Mouse (Mus musculus) kidney, embryonic 14.5 days (tissue): ENCODE data around the gene Trappc6b. TPM values are rescaled to one million over a fixed set of nuclear protein-coding genes. Genes with fewer than 3 reads are reported as not detected.

Experiments used
- ATAC-seq: fragments of 200-750 bp; cut with Nextera tagmentation; 2 replicates; pipeline ENCODE4 v1.8.0; 2017; ENCODE audit warnings: moderate number of reproducible peaks, mild to moderate bottlenecking, moderate TSS enrichment, moderate library complexity; ENCODE audit not compliant: low FRiP score, low TSS enrichment
- H3K27ac ChIP-seq: fragments of 300-500 bp; sonication (generic); 2 replicates; pipeline ENCODE4 v1.5.1; 2014; ENCODE audit warnings: low read depth, mild to moderate bottlenecking, low read length, moderate library complexity, mixed read lengths
- H3K27me3 ChIP-seq: fragments of 300-500 bp; sonication (generic); 2 replicates; pipeline ENCODE4 v1.6.1; 2014; ENCODE audit warnings: mild to moderate bottlenecking, low read length; ENCODE audit not compliant: control insufficient read depth, insufficient read depth
- H3K36me3 ChIP-seq: fragments of 300-500 bp; sonication (generic); 2 replicates; pipeline ENCODE4 v1.6.1; 2014; ENCODE audit warnings: low read length, mixed read lengths; ENCODE audit not compliant: control insufficient read depth, insufficient read depth
- H3K4me1 ChIP-seq: fragments of 300-500 bp; sonication (generic); 2 replicates; pipeline ENCODE4 v1.6.1; 2014; ENCODE audit warnings: low read length, mixed read lengths; ENCODE audit not compliant: control insufficient read depth, insufficient read depth
- H3K4me2 ChIP-seq: fragments of 300-500 bp; sonication (generic); replicated peaks from 2 replicates; pipeline ENCODE4 v1.6.1; 2014; ENCODE audit warnings: low read depth, mild to moderate bottlenecking, low read length
- H3K4me3 ChIP-seq: fragments of 300-500 bp; sonication (generic); 2 replicates; pipeline ENCODE4 v1.5.1; 2014; ENCODE audit warnings: mild to moderate bottlenecking, low read length
- H3K9ac ChIP-seq: fragments of 300-500 bp; sonication (generic); 2 replicates; pipeline ENCODE4 v1.6.1; 2014; ENCODE audit warnings: low read depth, mild to moderate bottlenecking, low read length, moderate library complexity
- H3K9me3 ChIP-seq: fragments of 300-500 bp; sonication (generic); 2 replicates; pipeline ENCODE4 v1.6.1; 2016; ENCODE audit warnings: low read length; ENCODE audit not compliant: control insufficient read depth
- WGBS: fragments of 180-500 bp; shearing (Covaris S2); extraction: QIAGEN DNeasy Blood & Tissue Kit; methylation state at CpG from one replicate; pipeline ENCODE4 v1.1.7; 2014; 5-methylcytosine and 5-hydroxymethylcytosine counted together
- polyA plus RNA-seq: library from polyadenylated mRNA; unstranded; fragments of >200 nt; fragmentation: Nextera tagmentation; extraction: Ambion mirVana; gene quantifications from 2 replicates; pipeline ENCODE4 v1.2.1, GENCODE M21; 2014

Trappc6b gene
- polyA plus RNA-seq, 1 experiment from 2014 or later = 64.7 TPM

DNA sequence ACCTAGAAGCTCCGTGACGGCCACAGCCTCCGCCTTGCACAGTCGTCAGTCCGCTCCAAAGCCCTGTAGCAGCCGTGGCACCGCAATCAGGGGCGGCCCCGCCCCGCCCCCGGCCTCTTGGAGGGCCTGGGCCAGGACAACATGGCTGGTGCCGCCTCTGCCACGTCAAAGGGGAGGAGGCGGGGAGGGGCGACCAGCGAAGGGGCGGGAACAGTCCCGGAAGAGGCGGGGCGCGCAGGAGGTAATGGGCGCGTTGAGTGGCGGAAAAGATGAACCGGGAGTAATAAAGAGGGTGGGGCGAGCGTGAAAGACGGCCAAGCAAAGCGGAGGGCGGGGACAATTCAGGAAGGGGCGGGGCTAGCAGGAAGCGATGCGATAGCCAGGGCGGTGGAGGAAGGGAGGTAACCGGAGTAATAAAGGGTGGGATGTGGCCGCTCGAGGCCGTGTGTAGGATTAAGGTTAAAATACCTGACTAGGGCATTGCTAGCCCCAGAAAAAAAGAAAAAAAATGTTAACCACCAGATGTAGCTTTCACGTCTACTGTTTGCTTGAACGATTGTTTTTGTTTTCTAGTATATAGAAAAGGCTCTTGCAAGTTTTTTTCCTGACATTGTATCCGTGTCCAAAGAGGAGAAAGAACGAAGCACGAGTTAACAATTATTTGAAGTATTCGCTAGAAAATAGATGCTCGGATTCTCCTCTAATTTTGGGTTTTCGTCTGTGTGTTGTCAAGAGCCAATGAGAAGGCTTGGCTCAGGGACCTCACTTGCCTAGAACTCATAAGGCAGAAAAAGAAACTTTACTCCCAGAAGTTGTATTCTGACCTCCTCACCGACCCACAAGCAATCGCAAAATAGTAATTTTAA lies 49.2 kb downstream of the Trappc6b start, which contains the start of gene Sec23a:
Gene Sec23a, minus strand, starts transcription at position 174 of the 866 bp plus-strand sequence.
- Histone ChIP-seq H3K4me2 (peak within 1 kb of the TSS; percentile 78), H3K27me3 (no peaks in the 10 kb centered on the region), H3K9ac (peak within 1 kb of the TSS; percentile 83), H3K9me3 (no peaks in the 10 kb centered on the region), H3K4me3 (peak within 1 kb of the TSS; percentile 86), H3K27ac (peak within 1 kb of the TSS; percentile 83), H3K4me1 (peaks cover 31% of the 10 kb centered on the region; the same call in 1 of the 2 replicates), H3K36me3 (peaks cover 1% of the 10 kb centered on the region)
- under 1% methylated on average over 46 of the region's 48 CpGs for whole genome bisulfite sequencing
- ATAC-seq = peak; percentile 96

DNA sequence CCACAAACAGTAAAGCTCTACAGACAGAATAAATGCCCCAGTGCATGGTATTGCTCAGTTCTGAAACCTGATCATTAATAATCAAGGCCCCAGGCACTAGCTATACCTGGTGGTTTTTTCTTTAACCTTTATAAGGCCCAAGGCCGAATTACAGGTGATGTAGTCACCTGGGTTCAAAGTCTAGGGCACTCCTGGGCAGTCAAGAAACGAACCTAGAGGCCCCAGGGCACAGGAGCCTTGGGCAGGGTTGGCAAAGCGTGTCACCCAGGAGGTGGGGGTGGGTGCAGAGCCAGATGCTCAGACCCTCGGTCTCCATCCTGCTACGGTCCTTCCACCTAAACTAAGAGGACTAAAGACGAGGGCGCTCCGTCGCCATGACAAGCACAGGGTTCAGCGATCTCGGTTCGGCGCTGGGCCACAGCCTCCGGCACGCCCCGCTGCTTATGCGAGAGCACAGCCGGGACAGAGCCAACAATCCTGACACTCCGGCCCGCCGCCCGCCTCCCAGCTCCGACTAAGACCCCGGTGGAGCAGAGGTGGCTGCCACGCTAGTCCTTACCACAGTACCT lies 49.9 kb downstream of the Trappc6b start:
- peak overlapping the region; percentile 83 for H3K9ac ChIP-seq
- peak overlapping the region; percentile 83 for H3K27ac ChIP-seq
- H3K4me3 ChIP-seq = peak overlapping the region; percentile 86
- no peaks in the 10 kb centered on the region for H3K27me3 ChIP-seq
- peaks cover 9% of the 10 kb centered on the region for H3K36me3 ChIP-seq
- no peaks in the 10 kb centered on the region for H3K9me3 ChIP-seq
- ATAC-seq = no peak
- peaks cover 31% of the 10 kb centered on the region; the same call in 1 of the 2 replicates for H3K4me1 ChIP-seq
- under 1% methylated on average over 25 of the region's 25 CpGs for WGBS
- H3K4me2 ChIP-seq = peak overlapping the region; percentile 78

DNA sequence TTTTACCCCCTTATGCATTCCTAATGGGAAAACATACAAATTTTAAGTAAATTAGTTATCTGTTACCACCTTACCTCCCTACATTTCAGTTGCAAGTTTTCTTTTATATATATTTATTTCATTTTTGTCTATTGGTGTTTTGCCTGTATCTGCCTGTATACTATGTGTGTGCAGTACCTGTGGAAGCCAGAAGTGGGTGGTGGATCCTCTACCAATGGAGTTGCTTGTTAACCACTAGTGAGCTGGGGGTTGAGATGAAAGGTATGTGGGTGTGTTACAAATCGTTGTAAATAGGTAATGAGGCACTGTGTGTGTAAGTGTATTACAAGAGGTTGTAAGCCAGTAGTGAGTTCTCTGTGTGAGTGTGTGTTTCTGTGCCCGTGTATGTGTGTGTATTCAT lies 50.8 kb downstream of the Trappc6b start:
- H3K36me3 ChIP-seq = peaks cover 17% of the 10 kb centered on the region
- H3K9me3 ChIP-seq = no peaks in the 10 kb centered on the region
- 61% methylated on average over 2 of the region's 2 CpGs for WGBS
- no peak for ATAC-seq
- no peak overlapping the region; the same call in 1 of the 2 replicates for H3K9ac ChIP-seq
- no peak overlapping the region for H3K27ac ChIP-seq
- H3K27me3 ChIP-seq = no peaks in the 10 kb centered on the region
- H3K4me3 ChIP-seq = peak overlapping the region; percentile 86; the same call in 1 of the 2 replicates
- peak overlapping the region; percentile 78 for H3K4me2 ChIP-seq
- peaks cover 31% of the 10 kb centered on the region; the same call in 1 of the 2 replicates for H3K4me1 ChIP-seq

Other genes starting within 250 kb of the Trappc6b start
- gene Sec23a, start 49.5 kb downstream of the Trappc6b start, polyA plus RNA-seq = 46.5 and 82.8 TPM in 2 replicates
- gene Gemin2, start 48.1 kb downstream of the Trappc6b start, polyA plus RNA-seq = 28.1 and 29.7 TPM in 2 replicates
- 77.6 and 108 TPM in 2 replicates for gene Pnn, start 5.4 kb upstream of the Trappc6b start, polyA plus RNA-seq
- gene Mia2, start 34.3 kb upstream of the Trappc6b start, polyA plus RNA-seq = 51.1 and 70.6 TPM in 2 replicates
- 14.0 TPM in 2 replicates for gene Fbxo33, start 158.3 kb upstream of the Trappc6b start, polyA plus RNA-seq